Mouse (Mus musculus) lung, adult 2 months (tissue): ENCODE results near the gene Bsnd.

Source experiments
- CTCF ChIP-seq: fragments of 200-500 bp; IDR thresholded peaks from 2 replicates; pipeline ENCODE4 v1.5.1; 2011; ENCODE audit warnings: mild to moderate bottlenecking, low read length, control low read depth; ENCODE audit not compliant: insufficient read depth
- POLR2A ChIP-seq: fragments of 200-500 bp; IDR thresholded peaks from 2 replicates; pipeline ENCODE4 v1.6.1; 2011; ENCODE audit warnings: low read depth, mild to moderate bottlenecking, control low read depth, low read length, borderline replicate concordance; ENCODE audit errors: extremely low read depth

GRCm38 (mm10) chr4:106496833-106497232 lies 4.8 kb upstream of the Bsnd start:
- TF ChIP-seq CTCF (no peak), POLR2A (no peak)
